Mouse (Mus musculus) cerebellum, adult 18-20 months (tissue): ENCODE measurements around the gene Pgpep1.

Experiments used
- DNase-seq, 2 experiments: peaks; one replicate each; pipeline ENCODE4 v3.0.0; 2021

Pgpep1 gene

GRCm38 (mm10) chr8:70689892-70690390 is 29.8 kb upstream of the Pgpep1 start:
- DNase-seq: no peak

- no peak for DNase-seq
Measured at GRCm38 (mm10) chr8:70688136-70688535, 27.9 kb upstream of the Pgpep1 start.

- no peak for DNase-seq
Measured at GRCm38 (mm10) chr8:70687576-70687975, 27.4 kb upstream of the Pgpep1 start.

GRCm38 (mm10) chr8:70684291-70684690 is 24.1 kb upstream of the Pgpep1 start:
- DNase-seq: no peak

GRCm38 (mm10) chr8:70682692-70683091 is 22.5 kb upstream of the Pgpep1 start:
- DNase-seq: no peak

GRCm38 (mm10) chr8:70682193-70682592 is 22.0 kb upstream of the Pgpep1 start:
- DNase-seq: no peak

GRCm38 (mm10) chr8:70681410-70681809 is 21.2 kb upstream of the Pgpep1 start:
- no peak for DNase-seq

GRCm38 (mm10) chr8:70680039-70680438 is 19.9 kb upstream of the Pgpep1 start:
- DNase-seq: no peak

GRCm38 (mm10) chr8:70679404-70679803 is 19.2 kb upstream of the Pgpep1 start:
- no peak for DNase-seq

- no peak for DNase-seq
Measured at GRCm38 (mm10) chr8:70678679-70679078, 18.5 kb upstream of the Pgpep1 start.

GRCm38 (mm10) chr8:70677451-70678080 is 17.4 kb upstream of the Pgpep1 start:
- DNase-seq: no peak

- no peak for DNase-seq
Measured at GRCm38 (mm10) chr8:70675336-70675735, 15.1 kb upstream of the Pgpep1 start.

GRCm38 (mm10) chr8:70674716-70675115 is 14.5 kb upstream of the Pgpep1 start:
- no peak for DNase-seq

GRCm38 (mm10) chr8:70674109-70674508 is 13.9 kb upstream of the Pgpep1 start:
- DNase-seq: peak in 1 of 2 experiments; percentile 40

- peak; percentile 96 to 99 for DNase-seq
Measured at GRCm38 (mm10) chr8:70673079-70673856, 13.1 kb upstream of the Pgpep1 start, which contains the start of gene Lsm4. Lsm4 (plus strand) TSS chr8:70673248.

GRCm38 (mm10) chr8:70672325-70673078 is 12.3 kb upstream of the Pgpep1 start:
- no peak for DNase-seq

- no peak for DNase-seq
Measured at GRCm38 (mm10) chr8:70671615-70672324, 11.6 kb upstream of the Pgpep1 start.

GRCm38 (mm10) chr8:70667071-70667470 is 6.9 kb upstream of the Pgpep1 start:
- DNase-seq: no peak

- no peak for DNase-seq
Measured at GRCm38 (mm10) chr8:70665599-70665998, 5.4 kb upstream of the Pgpep1 start.

GRCm38 (mm10) chr8:70664631-70665030 is 4.4 kb upstream of the Pgpep1 start:
- DNase-seq: no peak

GRCm38 (mm10) chr8:70663691-70664090 is 3.5 kb upstream of the Pgpep1 start:
- DNase-seq: no peak

- DNase-seq: peak; percentile 57 to 67
Measured at GRCm38 (mm10) chr8:70659604-70660272, 450 bp downstream of the Pgpep1 start.
